Mouse (Mus musculus) cerebellum, adult 9-11 months (tissue): Measurements from ENCODE around the gene Eml4.

Experiments used
- DNase-seq: peaks from one replicate; pipeline ENCODE4 v3.0.0; 2022

Gene Eml4

GRCm38 (mm10) chr17:83384981-83385380 is 34.2 kb downstream of the Eml4 start:
- DNase-seq = no peak

DNA sequence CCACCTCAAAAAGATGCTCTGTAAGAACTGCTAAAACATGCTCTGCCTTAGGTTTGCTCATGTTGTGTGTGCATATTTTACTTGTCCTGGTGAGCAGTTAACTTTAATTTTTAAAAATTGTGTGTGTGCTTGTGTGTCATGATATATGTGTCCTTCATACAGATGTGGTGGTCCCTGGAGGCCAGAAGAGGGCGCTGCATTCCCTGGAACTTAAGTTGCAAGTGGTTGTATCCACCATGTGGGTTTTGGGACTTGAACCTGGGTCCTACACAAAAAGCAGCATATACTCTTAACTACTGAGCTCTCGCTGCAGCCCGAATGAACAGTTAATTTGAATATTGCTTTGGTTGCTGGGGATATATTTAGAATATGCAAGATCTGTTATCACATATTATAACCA is 36.4 kb downstream of the Eml4 start:
- no peak for DNase-seq

GRCm38 (mm10) chr17:83394013-83394412 is 43.3 kb downstream of the Eml4 start:
- DNase-seq = no peak

GRCm38 (mm10) chr17:83397571-83398100 is 46.9 kb downstream of the Eml4 start:
- no peak for DNase-seq

DNA sequence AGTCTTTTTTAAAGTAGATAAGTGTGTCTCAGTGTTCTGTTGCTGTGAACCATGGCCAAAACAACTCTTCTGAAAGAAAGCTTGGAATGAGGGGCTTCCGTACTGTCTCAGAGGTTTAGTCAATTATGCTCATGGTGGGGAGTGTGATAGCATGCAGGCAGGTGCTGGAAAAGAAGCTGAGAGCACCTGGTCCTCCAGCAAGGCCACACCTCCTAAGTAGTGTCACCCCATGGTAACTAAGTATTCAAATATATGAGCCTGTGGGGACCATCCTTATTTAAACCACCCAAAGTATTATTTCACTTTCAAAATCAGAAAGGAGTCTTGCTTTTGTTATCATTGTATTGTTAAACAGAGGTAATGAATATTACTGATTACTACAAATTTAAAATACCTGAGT is 48.0 kb downstream of the Eml4 start:
- no peak for DNase-seq

GRCm38 (mm10) chr17:83430607-83431006 is 79.9 kb downstream of the Eml4 start:
- DNase-seq = no peak

- no peak for DNase-seq
Measured at GRCm38 (mm10) chr17:83443406-83443805, 92.7 kb downstream of the Eml4 start.

GRCm38 (mm10) chr17:83449583-83449982 is 98.9 kb downstream of the Eml4 start:
- no peak for DNase-seq

GRCm38 (mm10) chr17:83451367-83451766 is 100.6 kb downstream of the Eml4 start:
- peak; percentile 22 for DNase-seq

DNA sequence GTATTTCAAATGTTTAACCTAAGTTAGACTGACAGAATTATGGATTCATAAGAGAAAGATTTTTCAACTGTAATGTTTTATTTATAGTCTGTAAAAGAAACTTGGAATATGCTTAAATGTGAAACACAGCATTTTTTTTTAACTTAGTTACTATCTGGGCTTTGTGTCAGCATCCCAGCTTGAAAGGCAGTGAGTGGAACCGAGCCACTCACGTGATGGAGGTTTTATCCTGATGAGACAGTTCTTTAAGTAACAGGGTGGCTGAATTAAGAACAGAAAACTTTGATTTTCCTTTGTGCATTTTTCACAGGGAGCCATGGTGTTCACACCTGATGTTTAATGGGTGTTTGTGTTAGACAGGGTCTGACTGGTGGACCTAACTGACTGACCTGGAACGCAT is 101.1 kb downstream of the Eml4 start:
- no peak for DNase-seq

- DNase-seq = no peak
Measured at GRCm38 (mm10) chr17:83452451-83452850, 101.7 kb downstream of the Eml4 start.

GRCm38 (mm10) chr17:83453587-83453986 is 102.9 kb downstream of the Eml4 start:
- no peak for DNase-seq

DNA sequence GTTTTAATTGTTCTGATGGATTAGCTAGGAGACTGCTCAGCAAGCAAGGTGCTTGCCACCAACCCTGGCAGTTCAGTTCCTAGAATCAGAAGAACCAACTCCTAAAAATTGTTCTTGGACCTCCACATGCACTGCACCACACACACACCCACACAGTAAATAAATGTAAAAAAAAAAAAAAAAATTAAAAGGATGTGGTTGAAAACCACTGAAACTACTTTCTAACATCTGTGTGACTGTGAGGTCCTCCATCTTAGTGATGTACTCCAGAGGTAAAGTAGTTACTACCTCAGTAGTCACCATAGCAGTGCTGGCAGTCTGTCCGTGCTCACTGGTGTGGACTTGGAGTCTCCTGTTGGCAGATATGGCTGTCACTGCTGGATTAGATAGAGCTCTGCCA is 106.5 kb downstream of the Eml4 start:
- DNase-seq = no peak

DNA sequence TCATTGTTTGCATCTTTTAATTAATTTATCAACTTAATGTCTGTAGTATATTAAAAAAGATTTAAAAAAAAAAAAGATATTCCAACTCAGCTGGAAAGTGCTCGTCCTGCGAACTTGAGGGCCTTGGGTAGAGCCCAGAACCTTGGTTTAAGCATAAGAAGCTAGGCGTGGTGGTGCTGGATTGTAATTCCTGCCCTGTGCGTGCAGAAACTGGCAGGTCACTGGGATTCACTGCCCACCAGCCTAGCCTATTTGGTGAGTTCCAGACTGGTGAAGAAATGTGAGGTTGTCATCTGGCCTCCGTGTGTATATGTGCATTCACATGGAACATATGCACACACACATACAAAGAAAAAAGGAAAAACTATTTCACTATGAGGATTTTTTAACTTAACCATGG is 115.2 kb downstream of the Eml4 start:
- no peak for DNase-seq

DNA sequence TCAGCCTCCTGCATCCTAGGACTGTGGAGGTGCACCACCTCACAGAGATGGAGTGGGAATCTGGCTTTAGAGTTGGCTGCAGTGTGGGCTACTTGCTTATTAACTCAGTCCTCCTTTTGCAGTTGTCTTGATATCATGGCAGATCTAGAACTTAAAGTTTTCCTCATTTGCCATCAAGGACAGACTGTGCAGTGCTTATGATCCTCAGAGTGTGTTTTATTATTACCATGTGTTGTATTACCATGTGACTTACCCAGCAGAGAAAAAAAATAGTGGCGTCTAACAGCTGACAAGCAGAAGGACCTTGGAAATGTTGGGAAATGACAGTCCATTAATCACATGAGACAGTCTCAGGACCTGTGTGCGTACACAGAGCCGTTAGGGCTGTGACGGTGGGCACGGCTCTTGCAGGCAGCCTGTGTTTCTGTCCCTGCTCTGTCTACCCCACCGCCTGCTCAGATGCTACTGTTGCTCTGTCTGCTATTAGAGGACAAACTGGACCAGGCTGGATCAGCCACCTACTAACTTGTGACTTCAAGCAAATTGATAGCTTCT is 116.0 kb downstream of the Eml4 start:
- DNase-seq = no peak

DNA sequence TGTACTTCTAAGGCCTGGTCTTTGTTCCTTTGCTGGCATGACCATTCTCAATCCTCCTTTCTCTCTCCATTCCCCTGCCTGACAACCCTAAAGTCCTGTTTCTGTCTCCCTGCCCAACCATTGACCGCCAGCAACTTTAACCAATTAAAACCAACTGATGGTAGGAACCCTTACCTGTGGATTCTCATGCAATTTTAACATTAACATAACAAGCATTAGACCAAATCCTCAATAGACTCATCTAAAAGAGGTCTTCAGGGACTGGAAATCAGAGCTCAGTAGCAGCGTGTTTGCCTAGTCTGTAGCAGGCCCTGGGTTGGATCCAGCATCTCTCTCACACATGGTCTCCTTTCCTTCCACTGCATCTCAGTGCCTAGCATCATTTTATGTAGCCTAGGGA is 118.9 kb downstream of the Eml4 start:
- DNase-seq = no peak

- DNase-seq = no peak
Measured at GRCm38 (mm10) chr17:83477089-83477488, 126.4 kb downstream of the Eml4 start.

GRCm38 (mm10) chr17:83481551-83481950 is 130.8 kb downstream of the Eml4 start:
- peak; percentile 5 for DNase-seq

GRCm38 (mm10) chr17:83482817-83483536 is 132.2 kb downstream of the Eml4 start:
- no peak for DNase-seq

GRCm38 (mm10) chr17:83483784-83484183 is 133.1 kb downstream of the Eml4 start:
- DNase-seq = no peak

DNA sequence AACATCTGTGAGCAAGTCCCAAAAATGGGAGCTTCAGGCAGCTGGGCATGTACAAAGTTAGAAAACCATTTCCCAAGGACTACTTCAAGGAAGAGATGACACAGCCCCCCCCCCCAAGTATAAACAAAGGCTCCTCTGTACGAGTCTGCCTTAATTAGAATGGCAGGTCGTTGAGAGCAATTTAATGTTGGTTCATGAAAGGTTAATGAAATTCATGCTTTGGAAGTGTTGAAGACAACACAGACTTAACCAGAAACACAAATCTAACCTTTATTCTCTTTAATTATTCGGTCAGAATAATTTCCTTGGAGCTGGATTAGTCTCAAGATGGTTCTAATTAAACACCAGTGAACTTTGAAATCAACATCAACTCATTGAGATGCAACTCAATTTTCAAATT is 137.0 kb downstream of the Eml4 start:
- no peak for DNase-seq

DNA sequence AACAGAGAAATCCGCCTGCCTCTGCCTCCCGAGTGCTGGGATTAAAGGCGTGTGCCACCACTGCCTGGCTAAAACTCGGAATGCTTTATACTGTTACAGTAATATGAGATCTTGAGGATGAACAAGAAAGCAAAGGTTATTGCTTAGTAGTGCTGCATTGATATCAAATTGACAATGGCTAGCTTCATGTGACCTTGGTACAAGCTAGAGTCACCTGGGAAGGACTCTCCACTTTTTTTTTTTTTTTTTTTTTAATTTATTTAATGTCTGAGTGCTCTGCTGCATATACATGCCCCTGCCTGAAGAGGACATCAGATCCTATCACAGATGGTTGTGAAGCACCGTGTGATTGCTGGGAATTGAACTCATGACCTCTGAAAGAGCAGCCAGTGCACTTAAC is 148.2 kb downstream of the Eml4 start:
- DNase-seq = no peak

- no peak for DNase-seq
Measured at GRCm38 (mm10) chr17:83499692-83500091, 149.0 kb downstream of the Eml4 start.

DNA sequence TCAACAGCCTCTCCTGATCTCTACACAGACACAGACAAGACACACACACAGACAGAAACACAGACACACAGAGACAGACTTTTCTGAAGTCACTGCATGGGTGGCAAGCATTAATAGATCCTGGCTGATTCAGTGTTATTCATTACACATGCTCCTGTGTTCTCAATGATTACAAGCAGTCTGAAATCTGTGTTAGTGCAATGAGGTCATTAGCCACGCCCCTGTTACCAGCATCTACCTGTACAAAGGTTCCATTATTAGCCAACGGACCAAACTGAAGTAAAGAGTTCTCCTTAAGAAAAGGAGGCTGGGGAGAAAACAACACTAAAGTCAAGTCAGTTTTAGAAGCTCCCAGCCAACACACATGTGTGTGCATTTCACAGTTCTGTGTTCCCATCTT is 153.0 kb downstream of the Eml4 start:
- no peak for DNase-seq

GRCm38 (mm10) chr17:83512130-83512529 is 161.4 kb downstream of the Eml4 start:
- no peak for DNase-seq
